Mouse (Mus musculus) ovary, postnatal 10 days (tissue): ENCODE results near the gene Egf.

Experiments
- DNase-seq: peaks from one replicate; pipeline ENCODE4 v3.0.0; 2022; ENCODE audit warnings: low spot score

Gene Egf

GRCm38 (mm10) chr3:129650293-129650612 lies 104.9 kb downstream of the Egf start:
- no peak for DNase-seq

GRCm38 (mm10) chr3:129649586-129650292 lies 105.4 kb downstream of the Egf start:
- no peak for DNase-seq

GRCm38 (mm10) chr3:129648598-129648997 lies 106.5 kb downstream of the Egf start:
- no peak for DNase-seq

- no peak for DNase-seq
These were observed 107.8 kb downstream of the Egf start for GRCm38 (mm10) chr3:129647312-129647711.

- no peak for DNase-seq
These were observed 108.3 kb downstream of the Egf start for GRCm38 (mm10) chr3:129646781-129647180.

- DNase-seq: no peak
These were observed 109.7 kb downstream of the Egf start for GRCm38 (mm10) chr3:129645409-129645808.

GRCm38 (mm10) chr3:129641621-129642020 lies 113.5 kb downstream of the Egf start:
- DNase-seq: no peak

- DNase-seq: no peak
These were observed 114.7 kb downstream of the Egf start for GRCm38 (mm10) chr3:129640211-129641000.

- DNase-seq: no peak
These were observed 115.4 kb downstream of the Egf start for GRCm38 (mm10) chr3:129639701-129640100.

- no peak for DNase-seq
These were observed 117.7 kb downstream of the Egf start for GRCm38 (mm10) chr3:129637446-129637845.

- DNase-seq: no peak
These were observed 120.7 kb downstream of the Egf start for GRCm38 (mm10) chr3:129634260-129634901.

GRCm38 (mm10) chr3:129633518-129633917 lies 121.6 kb downstream of the Egf start:
- DNase-seq: no peak

- no peak for DNase-seq
These were observed 123.3 kb downstream of the Egf start for GRCm38 (mm10) chr3:129631857-129632256.

- no peak for DNase-seq
These were observed 124.1 kb downstream of the Egf start for GRCm38 (mm10) chr3:129631018-129631417.
